Mouse (Mus musculus) adrenal gland, postnatal 25 days (tissue): ENCODE data around the gene 4930524B15Rik. TPM values are rescaled to one million over a fixed set of nuclear protein-coding genes. Genes with fewer than 3 reads are reported as not detected.
"Not testable (repeated sequence)": the region's sequence is repeated elsewhere in the genome, so short reads cannot be mapped to it uniquely, and the experiment has no call there.

Experiments
- DNase-seq: peaks from one replicate; pipeline ENCODE4 v3.0.0; 2021; ENCODE audit warnings: mixed read lengths
- total RNA-seq: library from RNA; stranded (reverse); gene quantifications from 2 replicates; pipeline ENCODE4 v1.2.3, GENCODE M21; 2021

The 4930524B15Rik gene
- total RNA-seq, 1 experiment from 2014 or later, result not detected

- no peak for DNase-seq
These were observed 19.4 kb downstream of the 4930524B15Rik start for GRCm38 (mm10) chr11:31984786-31985185.

- DNase-seq, result no peak
These were observed 27.1 kb downstream of the 4930524B15Rik start for GRCm38 (mm10) chr11:31992535-31992934.

GRCm38 (mm10) chr11:31999716-32000115 is 34.3 kb downstream of the 4930524B15Rik start:
- DNase-seq, result no peak

- DNase-seq, result peak; percentile 76
These were observed 34.9 kb downstream of the 4930524B15Rik start, which contains the start of gene Nsg2 for GRCm38 (mm10) chr11:32000281-32000680. Gene Nsg2, plus strand, starts transcription at chr11:32000463.

- DNase-seq, result no peak
These were observed 36.0 kb downstream of the 4930524B15Rik start for GRCm38 (mm10) chr11:32001181-32001910.

GRCm38 (mm10) chr11:32002670-32003072 is 37.3 kb downstream of the 4930524B15Rik start:
- DNase-seq, result no peak

- not testable (repeated sequence) for DNase-seq
These were observed 42.7 kb downstream of the 4930524B15Rik start for GRCm38 (mm10) chr11:32008049-32008448.

- no peak for DNase-seq
These were observed 43.5 kb downstream of the 4930524B15Rik start for GRCm38 (mm10) chr11:32008852-32009251.

- peak; percentile 7 for DNase-seq
These were observed 44.7 kb downstream of the 4930524B15Rik start for GRCm38 (mm10) chr11:32009961-32010662.

GRCm38 (mm10) chr11:32010663-32010970 is 45.2 kb downstream of the 4930524B15Rik start:
- DNase-seq, result no peak

- no peak for DNase-seq
These were observed 46.6 kb downstream of the 4930524B15Rik start for GRCm38 (mm10) chr11:32011867-32012603.

- no peak for DNase-seq
These were observed 47.6 kb downstream of the 4930524B15Rik start for GRCm38 (mm10) chr11:32013014-32013427.

GRCm38 (mm10) chr11:32013561-32013960 is 48.2 kb downstream of the 4930524B15Rik start:
- no peak for DNase-seq

- no peak for DNase-seq
These were observed 52.8 kb downstream of the 4930524B15Rik start for GRCm38 (mm10) chr11:32018201-32018600.

- peak; percentile 55 for DNase-seq
These were observed 54.9 kb downstream of the 4930524B15Rik start for GRCm38 (mm10) chr11:32020031-32020965.

- DNase-seq, result no peak
These were observed 61.2 kb downstream of the 4930524B15Rik start for GRCm38 (mm10) chr11:32026634-32027033.

- no peak for DNase-seq
These were observed 62.3 kb downstream of the 4930524B15Rik start for GRCm38 (mm10) chr11:32027474-32028342.

GRCm38 (mm10) chr11:32028605-32029004 is 63.2 kb downstream of the 4930524B15Rik start:
- DNase-seq, result no peak
